Mouse (Mus musculus) gastrocnemius, adult 18-20 months (tissue): ENCODE measurements around the gene H2-M3. TPM values are rescaled to one million over a fixed set of nuclear protein-coding genes. Genes with fewer than 3 reads are reported as not detected.
"Not testable (repeated sequence)": the region's sequence is repeated elsewhere in the genome, so short reads cannot be mapped to it uniquely, and the experiment has no call there.

Experiments used
- DNase-seq: peaks from one replicate; pipeline ENCODE4 v3.0.0; 2021; ENCODE audit warnings: low spot score
- long read RNA-seq, 2 experiments: library from polyadenylated mRNA; stranded (forward); transcript quantifications; one replicate each; pipeline ENCODE4 v2.0.0; 2021
- total RNA-seq, 2 experiments: library from RNA; stranded (reverse); gene quantifications; 2 replicates each; pipeline ENCODE4 v1.2.3; 2021

H2-M3 gene
- 1 to 10 TPM in 1 of 2 experiments, under 1 TPM in 1; 0.94 to 1.9 TPM for total RNA-seq
- long read RNA-seq, experiment 1, partial matches to known transcripts: 1 of 1 reads
- long read RNA-seq, experiment 1, other reads (novel, unspliced or antisense): 0 of 1 reads
- long read RNA-seq, experiment 2: 0 reads

DNA sequence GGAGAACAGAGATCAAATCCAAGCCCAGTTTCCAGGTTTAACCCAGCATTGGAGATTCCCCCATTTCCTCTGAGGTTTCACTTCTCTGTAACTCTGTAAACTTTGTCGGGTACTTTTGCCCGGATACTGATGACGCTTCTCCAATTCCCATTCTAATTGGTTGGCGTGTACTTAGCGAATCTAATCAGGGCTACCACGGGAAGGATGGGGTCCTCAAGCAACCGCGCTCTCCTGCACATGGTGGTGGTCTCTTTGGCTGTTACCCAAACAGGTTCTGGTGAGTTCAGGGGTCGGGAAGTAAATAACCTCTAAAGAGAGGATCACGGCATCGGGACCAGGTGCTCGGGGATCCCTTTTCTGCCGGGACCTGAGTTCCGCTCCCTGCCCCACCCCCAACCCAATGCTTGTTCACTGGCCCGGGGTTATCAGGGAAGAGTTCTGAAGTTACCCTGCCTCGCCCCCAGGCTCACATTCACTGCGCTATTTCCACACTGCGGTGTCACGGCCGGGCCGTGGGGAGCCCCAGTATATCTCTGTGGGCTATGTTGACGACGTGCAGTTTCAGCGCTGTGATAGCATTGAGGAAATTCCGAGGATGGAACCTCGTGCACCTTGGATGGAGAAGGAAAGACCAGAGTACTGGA lies at the start of gene H2-M3:
Gene H2-M3, plus strand, starts transcription at position 163 of the 644 bp plus-strand sequence.
- DNase-seq: peak; percentile 95

GRCm38 (mm10) chr17:37221879-37222278 lies 48.1 kb upstream of the H2-M3 start:
- no peak for DNase-seq

- not testable (repeated sequence) for DNase-seq
These were observed 32.8 kb upstream of the H2-M3 start, which contains the start of gene Olfr97 for GRCm38 (mm10) chr17:37237230-37237629. Gene Olfr97, minus strand, starts transcription at chr17:37237330.

DNA sequence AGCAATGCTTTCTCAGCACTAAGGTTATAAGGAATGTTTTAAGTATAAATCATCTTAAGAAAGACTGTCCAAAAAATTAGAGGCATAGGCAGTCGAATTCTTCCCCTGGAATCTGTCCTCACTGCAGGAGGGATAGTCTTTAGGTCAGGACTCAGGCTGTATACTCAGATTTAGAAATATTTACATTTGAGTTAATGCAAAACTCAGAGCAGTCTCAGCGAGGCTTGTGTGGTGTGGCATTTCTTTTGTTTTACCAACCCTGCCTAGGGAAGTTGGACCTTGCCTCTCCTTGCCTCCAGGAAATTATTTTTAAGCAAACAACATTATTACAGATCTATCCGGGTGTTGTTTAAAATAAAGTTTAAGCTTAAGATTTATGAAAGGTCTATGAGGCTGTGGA lies 27.8 kb upstream of the H2-M3 start:
- DNase-seq: no peak

GRCm38 (mm10) chr17:37246715-37247114 lies 23.3 kb upstream of the H2-M3 start:
- peak; percentile 51 for DNase-seq

- DNase-seq: no peak
These were observed 20.6 kb upstream of the H2-M3 start for GRCm38 (mm10) chr17:37249460-37249859.

- no peak for DNase-seq
These were observed 19.5 kb upstream of the H2-M3 start for GRCm38 (mm10) chr17:37250544-37250943.

GRCm38 (mm10) chr17:37263626-37264025 lies 6.4 kb upstream of the H2-M3 start, which contains the start of gene Olfr98:
Gene Olfr98, minus strand, starts transcription at chr17:37263749.
- DNase-seq: peak; percentile 15

DNA sequence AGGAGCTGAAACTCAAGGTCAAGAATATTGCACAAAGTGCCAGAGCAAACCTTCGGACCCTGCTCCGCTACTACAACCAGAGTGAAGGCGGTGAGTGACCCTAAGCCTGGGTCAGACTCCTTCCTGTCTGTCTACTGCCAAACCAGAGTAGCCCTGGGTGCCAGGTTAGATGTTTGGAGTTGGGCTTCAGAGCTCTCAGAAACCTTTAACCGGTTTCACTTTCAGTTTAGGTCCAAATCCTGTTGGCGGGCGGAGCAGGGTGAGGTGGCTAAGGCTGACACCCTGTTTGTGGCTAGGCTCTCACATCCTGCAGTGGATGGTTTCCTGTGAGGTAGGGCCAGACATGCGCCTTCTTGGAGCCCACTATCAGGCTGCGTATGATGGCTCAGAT lies 677 bp downstream of the H2-M3 start:
- peak; percentile 58 for DNase-seq

- DNase-seq: no peak
These were observed 5.7 kb downstream of the H2-M3 start for GRCm38 (mm10) chr17:37275626-37276248.

- no peak for DNase-seq
These were observed 6.6 kb downstream of the H2-M3 start for GRCm38 (mm10) chr17:37276573-37276972.

DNA sequence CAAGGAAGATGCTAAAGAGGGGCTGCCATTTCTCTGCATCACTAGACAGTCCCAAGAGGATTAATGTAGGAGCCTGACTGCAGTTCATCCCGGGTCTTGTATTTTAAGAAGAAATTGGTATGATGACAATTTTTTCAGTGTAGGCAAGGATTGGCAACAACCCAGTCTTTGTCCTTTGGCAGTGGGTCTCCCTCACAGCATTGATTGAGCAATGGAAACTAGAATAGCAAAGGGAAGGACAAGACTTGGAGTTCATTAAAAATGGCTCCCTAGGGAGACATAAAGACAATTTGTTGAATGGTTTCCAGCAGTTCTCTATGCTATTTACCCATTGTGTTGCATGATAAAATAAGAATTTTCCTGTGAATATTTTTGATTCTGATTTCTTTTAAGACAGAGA lies 10.3 kb downstream of the H2-M3 start:
- DNase-seq: peak; percentile 45

DNA sequence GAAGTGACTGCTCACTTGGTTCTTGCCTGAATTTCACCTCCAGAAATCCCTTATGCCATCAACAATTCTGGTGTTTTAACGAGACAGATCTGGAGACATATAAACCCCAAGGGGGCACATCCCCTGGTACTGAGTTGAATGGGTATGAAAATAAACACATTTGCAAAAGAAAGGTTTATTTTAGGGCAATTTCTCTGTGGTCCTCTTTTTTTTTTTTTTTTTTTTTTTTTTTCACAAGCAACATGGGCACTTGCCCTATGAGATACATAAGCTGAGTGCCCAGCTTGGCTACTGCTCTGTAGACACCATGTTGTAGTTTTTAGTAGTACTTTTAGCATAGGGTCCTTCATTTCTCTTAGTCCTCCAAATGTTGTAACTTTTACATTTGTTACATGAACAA lies 13.3 kb downstream of the H2-M3 start, which contains the start of gene Olfr99:
Gene Olfr99, minus strand, starts transcription at position 101 of the 400 bp plus-strand sequence.
- no peak for DNase-seq

- DNase-seq: no peak
These were observed 34.2 kb downstream of the H2-M3 start, which contains the start of gene Olfr101 for GRCm38 (mm10) chr17:37304213-37304612. Gene Olfr101, minus strand, starts transcription at chr17:37304313.

DNA sequence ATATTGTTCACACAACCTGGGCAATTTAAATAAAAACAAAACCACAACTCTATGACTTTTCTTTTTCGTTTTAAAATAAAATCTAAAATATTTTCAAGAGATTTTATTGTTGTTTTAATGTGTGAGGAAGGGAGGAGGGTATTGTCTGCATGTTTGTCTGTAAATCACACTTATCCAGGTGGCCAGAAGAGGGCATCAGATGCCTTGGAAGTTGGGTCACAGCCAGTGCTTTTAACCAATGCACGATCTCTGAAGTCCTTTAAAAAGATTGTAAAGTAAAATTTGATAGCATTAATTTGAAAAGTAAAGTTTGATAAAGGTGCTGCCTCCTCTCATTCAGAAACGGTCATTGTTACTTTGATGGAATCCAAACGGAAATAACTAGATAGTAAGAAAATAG lies 38.5 kb downstream of the H2-M3 start:
- no peak for DNase-seq

GRCm38 (mm10) chr17:37310146-37310699 lies 40.2 kb downstream of the H2-M3 start:
- no peak for DNase-seq

GRCm38 (mm10) chr17:37316954-37317353 lies 46.9 kb downstream of the H2-M3 start, which contains the start of gene Olfr102:
Gene Olfr102, minus strand, starts transcription at chr17:37317054.
- no peak for DNase-seq

Other genes starting within 250 kb of the H2-M3 start
- gene Mog, start 246.8 kb upstream of the H2-M3 start, total RNA-seq: not detected
- gene Gabbr1, start 224.3 kb upstream of the H2-M3 start, total RNA-seq: 1 to 10 TPM; 5.5 to 8.2 TPM
- gene Olfr90, start 181.7 kb upstream of the H2-M3 start, total RNA-seq: not detected
- not detected for gene Olfr91, start 171.9 kb upstream of the H2-M3 start, total RNA-seq
- not detected for gene Olfr92, start 150.1 kb upstream of the H2-M3 start, total RNA-seq
- not detected for gene Olfr93, start 108.7 kb upstream of the H2-M3 start, total RNA-seq
- gene Ubd, start 76.3 kb upstream of the H2-M3 start, total RNA-seq: under 1 TPM in 1 of 2 experiments, not detected in 1; 0.74 TPM
- gene Olfr94, start 69.2 kb upstream of the H2-M3 start, total RNA-seq: not detected
- gene Olfr95, start 57.1 kb upstream of the H2-M3 start, total RNA-seq: not detected
- not detected for gene Olfr96, start 50.1 kb upstream of the H2-M3 start, total RNA-seq
- not detected for gene Olfr97, start 32.9 kb upstream of the H2-M3 start, total RNA-seq
- not detected for gene Olfr98, start 6.5 kb upstream of the H2-M3 start, total RNA-seq
- not detected for gene Olfr99, start 13.2 kb downstream of the H2-M3 start, total RNA-seq
- not detected for gene Olfr101, start 34.1 kb downstream of the H2-M3 start, total RNA-seq
- not detected for gene Olfr102, start 46.8 kb downstream of the H2-M3 start, total RNA-seq
- not detected for gene Olfr103, start 69.5 kb downstream of the H2-M3 start, total RNA-seq
- gene Olfr104-ps, start 89.4 kb downstream of the H2-M3 start, total RNA-seq: not detected
- not detected for gene Olfr105-ps, start 108.8 kb downstream of the H2-M3 start, total RNA-seq
- not detected for gene Olfr106-ps, start 120.2 kb downstream of the H2-M3 start, total RNA-seq
- not detected for gene Olfr107, start 129.0 kb downstream of the H2-M3 start, total RNA-seq
- not detected for gene Olfr108, start 175.3 kb downstream of the H2-M3 start, total RNA-seq
- not detected for gene Olfr109, start 188.7 kb downstream of the H2-M3 start, total RNA-seq
- gene H2-M2, start 213.3 kb downstream of the H2-M3 start, total RNA-seq: not detected
- gene Olfr110, start 222.2 kb downstream of the H2-M3 start, total RNA-seq: not detected
- gene Olfr111, start 237.8 kb downstream of the H2-M3 start, total RNA-seq: not detected